Mouse (Mus musculus): ENCODE data around the gene B020011L13Rik.
"Not testable (repeated sequence)": the region's sequence is repeated elsewhere in the genome, so short reads cannot be mapped to it uniquely, and the experiment has no call there.

B020011L13Rik gene

DNA sequence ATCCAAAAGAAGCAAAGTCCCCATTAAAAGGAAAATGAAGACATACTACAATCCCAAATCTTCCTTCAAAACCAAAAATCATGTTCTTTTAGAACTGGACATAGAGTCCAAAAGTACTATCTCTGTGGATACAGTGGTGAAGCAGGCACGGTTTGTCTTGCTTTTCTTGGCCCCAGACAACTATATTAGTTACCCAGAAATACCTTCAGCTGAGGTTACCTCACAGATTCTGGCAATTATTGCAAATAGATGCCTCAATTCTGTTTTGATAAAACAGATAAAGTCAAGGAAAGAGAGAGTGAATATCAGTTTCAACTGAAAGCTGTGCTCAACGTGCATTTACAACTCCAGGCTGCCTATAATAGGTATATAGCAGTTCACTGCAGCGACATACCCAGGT is at the start of gene B020011L13Rik:
Gene B020011L13Rik (plus strand): TSS at position 301 of the 400 bp plus-strand sequence.
- not testable (repeated sequence) for DNase-seq

DNA sequence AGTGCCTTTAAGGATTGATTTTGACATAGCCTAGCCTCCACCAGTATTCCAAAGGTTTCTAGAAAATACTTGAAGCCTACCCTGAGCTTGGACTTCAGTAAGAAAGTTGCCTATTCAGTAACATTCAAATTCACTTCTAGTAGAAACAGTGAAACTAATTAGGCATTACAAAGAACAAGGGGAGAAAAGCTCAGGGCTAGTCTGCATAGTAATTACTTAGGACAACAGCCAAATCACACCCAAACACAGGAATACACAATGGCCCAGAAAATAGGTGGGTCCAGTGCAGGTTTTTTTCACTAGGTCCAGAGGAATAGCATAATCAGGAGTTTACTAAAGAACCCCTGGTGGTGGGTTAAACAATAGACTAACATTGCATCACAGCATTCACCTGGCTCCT is 35.3 kb downstream of the B020011L13Rik start:
- not testable (repeated sequence) for DNase-seq

- not testable (repeated sequence) for DNase-seq
These were observed 48.8 kb downstream of the B020011L13Rik start, which contains the start of gene Gm28360 for GRCm38 (mm10) chr1:117829781-117830180. Gene Gm28360, plus strand, starts transcription at chr1:117830081.

- not testable (repeated sequence) for DNase-seq
These were observed 70.8 kb downstream of the B020011L13Rik start for GRCm38 (mm10) chr1:117851718-117852117.

Data from cerebellum, postnatal 14 days (tissue).